Mouse (Mus musculus) embryonic facial prominence, embryonic 12.5 days (tissue): ENCODE data around the gene Dlec1. TPM values are rescaled to one million over a fixed set of nuclear protein-coding genes. Genes with fewer than 3 reads are reported as not detected.

Experiments used
- ATAC-seq: fragments of 200-750 bp; cut with Nextera tagmentation; 2 replicates; pipeline ENCODE4 v1.8.0; 2017; ENCODE audit not compliant: insufficient number of reproducible peaks, insufficient read depth, low FRiP score, low TSS enrichment
- H3K27ac ChIP-seq: fragments of 300-500 bp; sonication (generic); 2 replicates; pipeline ENCODE4 v1.5.1; 2016; ENCODE audit warnings: mild to moderate bottlenecking
- H3K27me3 ChIP-seq: fragments of 300-500 bp; sonication (generic); 2 replicates; pipeline ENCODE4 v1.6.1; 2016; ENCODE audit warnings: mild to moderate bottlenecking, moderate library complexity
- H3K36me3 ChIP-seq: fragments of 300-500 bp; sonication (generic); 2 replicates; pipeline ENCODE4 v1.6.1; 2016; ENCODE audit warnings: mild to moderate bottlenecking
- H3K4me1 ChIP-seq: fragments of 300-500 bp; sonication (generic); 2 replicates; pipeline ENCODE4 v1.6.1; 2016
- H3K4me2 ChIP-seq: fragments of 300-500 bp; sonication (generic); replicated peaks from 2 replicates; pipeline ENCODE4 v1.6.1; 2016; ENCODE audit warnings: mild to moderate bottlenecking, moderate library complexity
- H3K4me3 ChIP-seq: fragments of 300-500 bp; sonication (generic); 2 replicates; pipeline ENCODE4 v1.5.1; 2016; ENCODE audit warnings: mild to moderate bottlenecking
- H3K9ac ChIP-seq: fragments of 300-500 bp; sonication (generic); 2 replicates; pipeline ENCODE4 v1.6.1; 2016; ENCODE audit warnings: mild to moderate bottlenecking, moderate library complexity
- H3K9me3 ChIP-seq: fragments of 300-500 bp; sonication (generic); 2 replicates; pipeline ENCODE4 v1.6.1; 2016; ENCODE audit warnings: mild to moderate bottlenecking, moderate library complexity
- WGBS: fragments of 180-500 bp; shearing (Covaris S2); methylation state at CpG from one replicate; pipeline ENCODE4 v1.1.7; 2016; 5-methylcytosine and 5-hydroxymethylcytosine counted together
- polyA plus RNA-seq: library from polyadenylated mRNA; unstranded; fragments of >200 nt; fragmentation: Nextera tagmentation; extraction: Ambion mirVana; gene quantifications from 2 replicates; pipeline ENCODE4 v1.2.1, GENCODE M21; 2016

Dlec1 gene
- polyA plus RNA-seq, 1 experiment from 2014 or later, result 1.7 TPM

DNA sequence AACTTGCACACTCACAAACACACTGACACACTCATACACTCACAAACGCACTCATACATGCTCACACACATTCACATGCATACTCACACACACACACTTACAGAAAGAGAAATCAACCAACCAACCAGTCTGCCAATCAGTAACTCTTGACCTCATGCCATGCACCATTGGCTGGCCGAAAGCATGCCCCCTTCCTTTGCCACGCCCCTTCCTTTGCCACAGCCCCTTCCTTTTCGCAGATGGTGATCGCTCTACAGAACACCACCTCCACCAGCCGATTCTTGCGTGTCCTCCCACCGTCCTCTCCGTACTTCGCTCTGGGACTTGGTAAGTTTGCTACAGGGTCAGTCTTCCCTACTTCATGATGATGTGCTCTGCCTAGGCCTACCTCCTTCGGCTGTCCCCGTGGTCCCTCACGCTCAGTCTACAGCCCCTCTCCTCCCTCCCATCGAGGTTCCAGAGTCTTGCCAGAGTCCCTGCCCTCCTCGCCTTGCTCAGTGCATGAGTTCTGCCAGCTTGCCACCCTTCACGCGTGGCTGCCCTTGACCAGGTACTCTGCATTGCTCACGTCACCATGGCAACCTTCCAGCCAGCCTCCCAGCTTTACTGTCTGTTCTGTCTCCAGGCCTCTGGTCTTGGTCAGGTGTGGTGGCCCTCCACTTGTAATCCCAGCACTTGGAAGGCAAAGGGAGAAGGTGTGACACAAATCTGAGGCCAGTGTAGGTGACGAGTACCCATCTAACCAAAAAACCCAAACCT is 17.3 kb downstream of the Dlec1 start:
- H3K4me1 ChIP-seq, result 0 out of 2 replicates have a peak, but pooled peaks cover 3% of the 10 kb centered on the region
- H3K9ac ChIP-seq, result no peak overlapping the region
- H3K27ac ChIP-seq, result no peak overlapping the region
- WGBS, result 88% methylated on average over 19 of the region's 19 CpGs
- H3K36me3 ChIP-seq, result no peaks in the 10 kb centered on the region
- ATAC-seq, result no peak
- no peak overlapping the region for H3K4me2 ChIP-seq
- H3K27me3 ChIP-seq, result no peaks in the 10 kb centered on the region
- no peak overlapping the region for H3K4me3 ChIP-seq
- H3K9me3 ChIP-seq, result no peaks in the 10 kb centered on the region

DNA sequence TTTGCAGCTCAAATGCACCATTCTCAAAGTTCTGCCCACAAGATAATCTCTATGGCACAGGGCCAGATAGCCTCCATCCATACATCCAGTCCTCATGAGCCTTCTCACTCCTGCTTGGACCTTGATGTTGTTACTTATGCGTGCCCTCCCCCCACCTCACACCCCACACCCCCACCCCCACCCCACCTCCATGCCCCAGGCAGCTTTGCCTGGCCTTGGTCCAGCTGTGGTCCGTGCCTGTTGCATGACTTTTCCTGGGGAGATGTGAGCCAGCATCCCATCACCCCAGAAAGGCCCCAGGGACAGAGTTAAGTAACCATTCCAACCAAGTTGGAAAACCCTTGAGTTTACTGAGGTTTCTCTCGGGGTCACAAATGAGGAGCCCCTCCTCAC is 17.9 kb downstream of the Dlec1 start:
- H3K4me1 ChIP-seq, result 0 out of 2 replicates have a peak, but pooled peaks cover 3% of the 10 kb centered on the region
- WGBS, result 73% methylated on average over 3 of the region's 3 CpGs
- H3K9ac ChIP-seq, result no peak overlapping the region
- no peaks in the 10 kb centered on the region for H3K36me3 ChIP-seq
- H3K27ac ChIP-seq, result no peak overlapping the region
- H3K4me2 ChIP-seq, result no peak overlapping the region
- no peaks in the 10 kb centered on the region for H3K27me3 ChIP-seq
- ATAC-seq, result no peak
- H3K4me3 ChIP-seq, result no peak overlapping the region
- H3K9me3 ChIP-seq, result no peaks in the 10 kb centered on the region

DNA sequence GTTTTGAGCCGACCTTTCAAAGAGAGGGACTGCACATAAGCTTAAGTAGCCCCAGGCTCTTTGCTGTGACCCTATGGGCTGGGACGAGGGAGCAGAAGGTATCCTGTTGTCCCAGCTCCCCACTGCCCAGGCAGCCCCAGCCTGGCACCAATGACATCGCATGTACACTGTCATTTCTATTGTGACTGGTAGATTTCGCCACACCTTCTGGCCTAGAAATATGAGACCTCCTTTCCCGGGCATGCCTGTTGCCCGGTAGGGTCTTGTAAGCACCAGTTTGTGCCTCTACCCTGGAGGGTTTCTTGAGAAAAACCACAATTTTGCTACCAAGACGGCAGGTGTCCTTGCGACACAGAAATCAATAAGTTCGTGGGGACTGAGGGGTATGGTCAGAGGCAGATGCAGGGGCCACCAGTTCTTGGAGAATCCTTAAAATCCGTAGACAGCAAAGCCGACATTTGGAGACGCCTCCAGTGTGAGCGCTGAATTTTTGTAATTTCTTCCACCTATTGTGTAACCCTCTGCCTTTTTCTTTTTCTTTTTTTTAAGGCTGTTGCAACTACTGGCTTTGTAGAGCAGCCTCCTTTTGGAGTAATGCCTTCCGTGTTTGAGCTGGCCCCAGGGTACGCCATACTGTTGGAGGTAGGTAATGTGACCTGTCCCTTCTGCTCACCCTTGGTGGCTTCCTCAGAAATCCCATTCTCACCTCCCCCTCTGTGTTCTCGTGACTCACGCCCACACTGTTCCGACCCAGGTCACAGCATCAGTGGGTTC is 20.5 kb downstream of the Dlec1 start:
- no peak overlapping the region for H3K4me2 ChIP-seq
- no peaks in the 10 kb centered on the region for H3K27me3 ChIP-seq
- H3K9ac ChIP-seq, result no peak overlapping the region
- 0 out of 2 replicates have a peak, but pooled peaks cover 3% of the 10 kb centered on the region for H3K4me1 ChIP-seq
- no peak overlapping the region for H3K27ac ChIP-seq
- no peaks in the 10 kb centered on the region for H3K36me3 ChIP-seq
- no peak for ATAC-seq
- H3K9me3 ChIP-seq, result no peaks in the 10 kb centered on the region
- H3K4me3 ChIP-seq, result no peak overlapping the region
- WGBS, result 77% methylated on average over 18 of the region's 18 CpGs

DNA sequence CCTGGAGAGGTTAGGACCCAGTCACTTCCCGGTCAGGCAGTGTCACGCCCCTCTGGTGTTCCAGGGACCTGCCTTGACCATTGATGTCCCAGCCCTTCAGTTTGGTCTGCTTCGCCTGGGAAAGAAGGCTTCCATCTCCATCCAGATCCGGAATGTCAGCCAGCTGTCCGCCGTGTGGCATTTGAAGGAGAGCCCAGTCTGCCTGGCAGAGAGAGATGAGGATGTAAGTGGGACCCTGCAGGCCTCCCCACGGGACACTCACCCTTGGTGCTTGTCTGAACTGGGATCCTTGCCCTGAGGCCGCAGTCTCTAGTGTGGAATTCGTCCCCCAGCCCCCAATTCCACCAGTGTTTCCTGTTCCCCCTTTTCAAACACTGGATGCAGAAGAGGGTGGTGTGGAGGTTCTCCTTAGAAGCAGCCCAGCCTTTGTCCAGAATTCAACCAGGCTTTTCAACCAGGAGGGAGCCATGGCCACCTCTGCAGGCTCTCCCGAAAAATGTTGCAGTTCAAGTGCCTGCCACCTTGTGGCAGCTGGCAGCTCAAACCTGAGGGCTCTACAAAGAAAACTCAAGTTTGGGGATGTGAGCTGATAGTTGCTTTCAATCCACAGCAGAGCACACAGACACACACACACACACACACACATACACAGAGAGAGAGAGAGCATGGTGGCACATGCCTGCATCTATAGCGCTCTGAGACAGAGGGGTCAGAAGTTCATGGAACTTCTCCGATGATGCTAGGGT is 26.3 kb downstream of the Dlec1 start:
- ATAC-seq, result no peak
- no peak overlapping the region for H3K4me2 ChIP-seq
- no peaks in the 10 kb centered on the region for H3K9me3 ChIP-seq
- H3K4me1 ChIP-seq, result no peaks in the 10 kb centered on the region; the same call in 1 of the 2 replicates
- no peak overlapping the region for H3K9ac ChIP-seq
- 77% methylated on average over 12 of the region's 12 CpGs for WGBS
- H3K36me3 ChIP-seq, result no peaks in the 10 kb centered on the region
- no peak overlapping the region for H3K4me3 ChIP-seq
- H3K27ac ChIP-seq, result no peak overlapping the region
- H3K27me3 ChIP-seq, result no peaks in the 10 kb centered on the region

DNA sequence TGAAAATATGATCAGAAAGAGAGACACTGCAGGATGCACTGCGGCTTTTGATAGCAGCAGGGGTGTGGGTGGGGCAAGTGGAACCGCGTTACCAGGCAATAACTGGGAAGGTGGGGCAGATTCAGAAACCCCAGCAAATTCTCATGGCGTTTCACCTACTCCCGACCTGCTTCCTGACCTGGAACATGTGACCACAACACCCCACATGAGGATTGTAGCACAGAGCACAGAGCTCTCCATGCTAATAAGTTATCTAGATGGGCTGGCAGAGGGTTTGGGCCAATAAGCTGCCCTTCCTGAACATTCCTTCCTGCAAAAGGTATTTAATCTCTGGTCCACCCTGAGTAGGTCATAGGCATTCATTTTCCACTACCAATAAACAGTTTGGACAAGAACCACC is 28.4 kb downstream of the Dlec1 start:
- WGBS, result 66% methylated on average over 5 of the region's 5 CpGs
- H3K27me3 ChIP-seq, result no peaks in the 10 kb centered on the region
- no peaks in the 10 kb centered on the region; the same call in 1 of the 2 replicates for H3K4me1 ChIP-seq
- no peak overlapping the region for H3K9ac ChIP-seq
- H3K4me3 ChIP-seq, result no peak overlapping the region
- no peaks in the 10 kb centered on the region for H3K9me3 ChIP-seq
- ATAC-seq, result no peak
- no peaks in the 10 kb centered on the region for H3K36me3 ChIP-seq
- H3K4me2 ChIP-seq, result no peak overlapping the region
- H3K27ac ChIP-seq, result no peak overlapping the region

DNA sequence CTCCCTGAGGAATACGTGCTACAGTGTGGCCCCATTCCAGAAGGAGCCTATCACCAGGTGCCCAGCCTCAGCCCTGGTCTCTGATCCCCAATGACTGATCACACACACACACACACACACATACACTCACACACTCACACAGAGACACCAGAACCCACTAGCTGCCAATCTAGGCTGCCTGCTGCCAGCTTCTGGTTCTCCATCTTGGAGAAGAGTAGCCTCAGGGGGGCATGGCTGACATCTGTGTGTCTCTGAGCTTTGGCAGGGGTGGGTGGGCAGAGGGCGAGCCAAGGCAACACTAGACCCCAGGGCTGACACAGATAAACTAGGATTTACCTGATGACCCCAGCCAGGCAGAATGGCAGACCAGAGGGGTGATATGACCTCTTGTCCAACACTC is 36.6 kb downstream of the Dlec1 start:
- no peak overlapping the region for H3K27ac ChIP-seq
- H3K9me3 ChIP-seq, result no peaks in the 10 kb centered on the region
- WGBS, result 85% methylated on average over 2 of the region's 2 CpGs

DNA sequence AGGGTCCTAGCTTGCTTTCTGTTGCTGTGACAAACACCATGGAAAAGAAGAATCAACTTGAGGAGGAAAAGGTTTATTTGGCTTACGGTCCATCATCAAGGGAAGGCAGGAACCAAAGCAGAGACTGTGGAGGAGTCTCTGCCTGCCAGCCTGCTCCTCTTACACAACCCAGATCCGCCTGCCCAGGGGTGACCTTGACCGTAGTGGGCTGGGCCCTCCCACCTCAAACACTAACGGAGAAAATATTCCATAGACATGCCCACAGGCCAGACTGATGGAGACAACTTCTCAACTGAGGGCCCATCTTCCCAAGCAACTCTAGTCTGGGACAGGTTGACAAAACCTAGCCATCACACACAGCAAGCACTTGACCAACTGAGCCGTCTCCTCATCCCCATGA is 39.8 kb downstream of the Dlec1 start:
- no peak for ATAC-seq
- Histone ChIP-seq H3K4me1 (no peaks in the 10 kb centered on the region), H3K36me3 (no peaks in the 10 kb centered on the region), H3K4me3 (no peak overlapping the region), H3K4me2 (no peak overlapping the region), H3K27ac (no peak overlapping the region), H3K9me3 (no peaks in the 10 kb centered on the region), H3K9ac (no peak overlapping the region), H3K27me3 (no peaks in the 10 kb centered on the region)
- WGBS, result 79% methylated on average over 5 of the region's 5 CpGs

More for the DNA sequence above, 36.6 kb downstream of the Dlec1 start:
- Histone ChIP-seq H3K4me2 (no peak overlapping the region), H3K27me3 (no peaks in the 10 kb centered on the region), H3K9ac (no peak overlapping the region), H3K36me3 (no peaks in the 10 kb centered on the region), H3K4me3 (no peak overlapping the region), H3K4me1 (no peaks in the 10 kb centered on the region)
- no peak for ATAC-seq

DNA sequence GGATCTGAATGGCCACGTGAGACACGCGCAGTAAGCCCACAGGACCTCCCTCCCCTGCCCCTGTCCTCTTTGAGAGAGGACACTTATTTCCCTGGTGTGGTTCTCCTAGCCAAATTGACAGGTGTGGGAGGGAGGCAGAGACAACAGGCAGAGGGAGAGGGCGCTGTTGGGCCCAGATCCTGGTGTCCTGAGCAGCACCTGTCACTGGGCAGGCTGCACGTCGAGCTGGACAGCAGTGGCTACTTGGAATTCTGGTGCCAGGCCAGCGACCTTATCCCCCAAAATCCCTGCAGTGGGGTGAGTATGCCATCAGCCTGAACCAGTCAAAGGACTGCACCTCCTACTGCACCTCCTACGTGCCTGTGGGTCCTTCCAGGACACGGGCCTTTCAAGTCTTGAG is 41.1 kb downstream of the Dlec1 start:
- H3K9me3 ChIP-seq, result no peaks in the 10 kb centered on the region
- H3K4me1 ChIP-seq, result no peaks in the 10 kb centered on the region
- ATAC-seq, result no peak
- no peak overlapping the region for H3K4me2 ChIP-seq
- WGBS, result 68% methylated on average over 9 of the region's 9 CpGs
- H3K9ac ChIP-seq, result no peak overlapping the region
- H3K27me3 ChIP-seq, result no peaks in the 10 kb centered on the region
- H3K4me3 ChIP-seq, result no peak overlapping the region
- H3K27ac ChIP-seq, result no peak overlapping the region
- no peaks in the 10 kb centered on the region for H3K36me3 ChIP-seq

DNA sequence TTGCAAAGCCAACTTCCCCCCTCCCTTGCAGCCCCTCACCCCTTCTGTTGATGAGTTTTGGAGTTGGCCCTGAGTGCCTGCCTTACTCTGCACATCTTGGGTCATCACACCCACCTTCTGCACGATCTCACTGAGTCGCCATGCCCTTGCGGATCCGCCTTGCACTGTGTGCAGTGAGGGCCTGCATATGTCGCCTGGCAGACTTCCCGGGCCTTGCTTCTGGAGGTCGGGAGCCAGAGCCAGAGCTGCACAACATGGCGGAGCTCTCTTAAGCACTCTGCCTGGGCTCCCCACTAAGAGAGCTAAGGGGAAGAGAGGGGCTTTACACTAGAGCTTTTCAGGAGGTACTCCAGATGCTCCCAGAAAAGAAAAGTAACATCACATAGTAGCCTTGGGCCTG is 42.4 kb downstream of the Dlec1 start:
- Histone ChIP-seq H3K36me3 (no peaks in the 10 kb centered on the region), H3K4me3 (no peak overlapping the region), H3K4me2 (no peak overlapping the region), H3K27ac (no peak overlapping the region), H3K9ac (no peak overlapping the region), H3K4me1 (no peaks in the 10 kb centered on the region), H3K9me3 (no peaks in the 10 kb centered on the region), H3K27me3 (no peaks in the 10 kb centered on the region)
- ATAC-seq, result no peak
- WGBS, result 82% methylated on average over 8 of the region's 8 CpGs

DNA sequence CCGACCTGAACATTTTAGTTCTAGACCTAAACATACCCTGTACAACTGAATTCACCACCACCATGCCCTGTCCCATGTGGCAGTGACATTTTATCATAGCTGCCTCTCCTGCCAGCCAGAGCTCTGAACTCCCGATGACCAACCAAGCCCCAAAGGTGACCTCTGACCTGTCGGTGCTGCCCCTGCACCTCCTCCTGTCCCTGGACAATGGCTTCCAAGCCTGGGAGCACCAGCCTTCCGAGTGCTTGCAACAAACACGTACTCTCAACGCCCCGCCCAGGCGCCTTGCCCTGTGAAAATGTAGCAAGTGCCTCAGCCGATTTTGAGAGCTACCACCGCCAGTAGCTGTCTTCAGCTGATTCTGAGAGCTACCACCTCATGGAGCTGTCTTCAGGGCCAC is 42.9 kb downstream of the Dlec1 start:
- Histone ChIP-seq H3K27me3 (no peaks in the 10 kb centered on the region), H3K4me2 (no peak overlapping the region), H3K27ac (no peak overlapping the region), H3K4me3 (no peak overlapping the region), H3K9ac (no peak overlapping the region), H3K36me3 (no peaks in the 10 kb centered on the region), H3K9me3 (no peaks in the 10 kb centered on the region), H3K4me1 (no peaks in the 10 kb centered on the region)
- ATAC-seq, result no peak
- 57% methylated on average over 10 of the region's 10 CpGs for WGBS

DNA sequence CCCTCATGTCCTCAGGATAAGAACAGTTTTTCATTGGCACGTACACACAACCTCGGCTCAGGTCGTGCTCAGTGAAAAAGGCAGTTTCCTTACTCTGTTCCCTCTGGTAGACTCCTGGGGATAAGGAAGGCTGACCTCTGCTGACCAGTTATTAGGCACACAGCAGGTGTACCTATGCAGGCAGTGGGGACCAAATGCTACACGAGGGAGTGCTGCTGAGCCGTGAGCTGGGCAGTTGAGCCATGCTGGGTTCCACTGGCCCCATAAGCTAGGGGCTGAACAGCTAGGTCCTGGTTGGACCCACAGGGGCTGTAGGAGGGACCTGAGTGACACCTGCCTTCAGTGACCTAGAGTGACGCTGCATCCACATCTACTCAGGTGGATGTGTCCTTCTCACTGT is 43.4 kb downstream of the Dlec1 start:
- H3K27ac ChIP-seq, result no peak overlapping the region
- H3K4me2 ChIP-seq, result no peak overlapping the region
- H3K27me3 ChIP-seq, result no peaks in the 10 kb centered on the region
- H3K9me3 ChIP-seq, result no peaks in the 10 kb centered on the region
- no peaks in the 10 kb centered on the region for H3K36me3 ChIP-seq
- no peak for ATAC-seq
- H3K9ac ChIP-seq, result no peak overlapping the region
- WGBS, result 55% methylated on average over 6 of the region's 6 CpGs
- H3K4me1 ChIP-seq, result no peaks in the 10 kb centered on the region
- H3K4me3 ChIP-seq, result no peak overlapping the region
